Mouse (Mus musculus): Measurements from ENCODE around the gene Slc17a9. TPM values are rescaled to one million over a fixed set of nuclear protein-coding genes. Genes with fewer than 3 reads are reported as not detected.
"Not testable (repeated sequence)": the region's sequence is repeated elsewhere in the genome, so short reads cannot be mapped to it uniquely, and the experiment has no call there.

Gene Slc17a9
- polyA plus RNA-seq, 1 experiment: 197 TPM

- DNase-seq (ENCODE audit: low read depth): no peak
Observed at GRCm38 (mm10) chr2:180710276-180711155, 14.5 kb upstream of the Slc17a9 start.

- DNase-seq (ENCODE audit: low read depth): no peak
Observed at GRCm38 (mm10) chr2:180711527-180711926, 13.5 kb upstream of the Slc17a9 start.

DNA sequence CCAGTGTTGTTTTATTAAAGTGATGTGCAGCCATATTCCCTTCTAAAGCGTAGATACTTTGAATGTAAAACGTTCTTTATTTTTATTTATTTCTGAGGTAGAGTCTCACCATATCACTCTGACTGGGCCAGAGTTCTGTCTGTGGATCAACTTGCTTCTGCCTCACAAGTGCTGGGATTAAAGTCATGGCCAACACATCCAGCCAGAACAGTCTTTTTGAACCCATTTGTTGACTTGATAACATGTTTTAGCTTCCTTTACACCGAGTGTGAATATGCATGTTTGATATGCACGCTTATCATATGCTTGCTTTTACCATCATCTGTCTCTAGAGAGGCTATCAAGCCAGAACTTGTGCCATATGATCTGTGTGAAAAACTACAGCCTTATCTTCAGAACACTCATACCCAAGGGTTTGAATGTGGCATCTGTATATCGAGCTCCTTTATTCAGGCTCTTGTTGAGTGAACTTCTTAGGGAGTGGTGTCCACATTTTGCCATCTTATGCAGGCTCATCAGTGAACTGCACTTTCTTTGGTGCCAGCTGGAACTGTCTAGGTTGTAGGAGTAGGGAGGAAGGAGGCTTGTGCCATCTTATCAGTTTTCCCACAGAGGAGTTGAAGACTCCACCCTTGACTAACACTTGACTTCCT is 12.9 kb upstream of the Slc17a9 start:
- no peak for DNase-seq (ENCODE audit: low read depth)

GRCm38 (mm10) chr2:180722748-180723147 is 2.3 kb upstream of the Slc17a9 start:
- not testable (repeated sequence) for DNase-seq (ENCODE audit: low read depth)

- no peak for DNase-seq (ENCODE audit: low read depth)
Observed at GRCm38 (mm10) chr2:180723865-180724264, 1.2 kb upstream of the Slc17a9 start.

DNA sequence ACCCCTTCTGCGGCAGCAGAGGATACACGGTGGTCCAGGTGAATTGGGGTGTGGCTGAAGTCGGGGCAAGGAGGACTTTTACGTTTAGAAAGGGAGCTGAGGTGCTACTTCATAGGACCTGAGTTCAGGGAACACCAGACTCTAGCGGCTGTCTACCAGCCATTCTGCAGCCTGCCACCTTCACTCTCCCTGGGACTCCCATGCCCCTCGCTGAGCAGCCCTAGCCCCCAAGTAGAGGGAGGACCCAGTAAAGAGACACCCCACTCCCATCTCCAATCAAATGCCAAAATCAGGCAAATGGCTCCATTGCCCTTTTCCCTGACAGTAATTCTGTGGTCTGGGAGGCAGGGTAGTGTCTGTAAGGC is 333 bp downstream of the Slc17a9 start:
- no peak for DNase-seq (ENCODE audit: low read depth)

DNA sequence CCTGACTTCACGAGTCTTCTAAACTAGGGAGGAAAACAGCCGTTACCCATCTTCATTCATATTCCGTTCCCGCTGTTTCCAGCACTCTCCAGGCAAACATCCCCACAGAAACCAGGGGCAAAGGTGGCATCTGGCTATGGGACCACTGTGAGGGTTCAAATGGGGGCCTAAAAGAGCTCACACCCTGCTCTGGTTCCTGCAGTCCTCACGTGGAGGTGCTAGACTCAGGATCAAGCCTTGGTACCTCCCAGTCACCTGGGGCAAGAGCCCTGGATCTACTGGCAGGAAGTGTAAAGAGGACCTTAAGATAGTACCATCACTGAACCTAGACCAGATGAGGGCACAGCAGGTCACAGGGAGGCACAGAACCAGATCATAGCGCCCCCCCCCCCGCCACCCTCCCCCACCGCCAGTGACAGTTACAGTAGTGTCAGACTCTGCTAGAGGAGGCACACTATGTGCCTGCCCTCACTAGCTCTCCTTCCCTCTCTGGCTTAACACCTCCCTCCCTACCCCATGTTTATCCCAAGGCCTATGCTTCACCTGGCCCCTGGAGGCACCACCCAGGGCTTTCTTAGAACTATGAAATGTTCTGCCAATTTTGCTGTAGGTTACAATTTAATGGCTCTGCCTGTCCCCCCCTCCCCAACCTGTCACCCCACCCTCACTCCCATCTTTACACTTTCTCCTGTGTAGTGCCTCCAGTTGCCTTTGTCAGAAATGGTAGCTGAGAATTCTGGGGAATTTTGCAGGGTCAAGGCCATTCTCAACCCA is 980 bp downstream of the Slc17a9 start:
- DNase-seq (ENCODE audit: low read depth): no peak

GRCm38 (mm10) chr2:180726658-180727442 is 1.8 kb downstream of the Slc17a9 start:
- DNase-seq (ENCODE audit: low read depth): no peak

- no peak for DNase-seq (ENCODE audit: low read depth)
Observed at GRCm38 (mm10) chr2:180727613-180728021, 2.6 kb downstream of the Slc17a9 start.

- no peak for DNase-seq (ENCODE audit: low read depth)
Observed at GRCm38 (mm10) chr2:180731036-180731435, 6.0 kb downstream of the Slc17a9 start.

DNA sequence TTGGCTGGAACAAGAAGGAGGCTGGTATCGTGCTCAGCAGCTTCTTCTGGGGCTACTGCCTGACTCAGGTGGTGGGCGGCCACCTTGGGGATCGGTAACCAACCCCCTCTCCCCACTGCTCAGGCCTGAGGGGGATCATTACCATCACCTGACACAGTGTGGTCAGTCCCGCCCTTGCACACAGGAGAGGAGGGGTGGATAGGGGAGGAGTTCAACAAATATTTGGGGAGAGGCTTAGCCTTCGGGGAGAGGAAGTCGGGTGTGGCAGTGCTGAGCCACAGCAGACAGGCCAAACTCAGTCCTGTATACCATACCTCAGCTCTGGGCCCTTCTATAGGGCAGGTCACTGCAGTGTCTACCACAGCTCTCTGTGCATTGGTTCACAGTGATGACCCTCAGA is 6.9 kb downstream of the Slc17a9 start:
- no peak for DNase-seq (ENCODE audit: low read depth)

DNA sequence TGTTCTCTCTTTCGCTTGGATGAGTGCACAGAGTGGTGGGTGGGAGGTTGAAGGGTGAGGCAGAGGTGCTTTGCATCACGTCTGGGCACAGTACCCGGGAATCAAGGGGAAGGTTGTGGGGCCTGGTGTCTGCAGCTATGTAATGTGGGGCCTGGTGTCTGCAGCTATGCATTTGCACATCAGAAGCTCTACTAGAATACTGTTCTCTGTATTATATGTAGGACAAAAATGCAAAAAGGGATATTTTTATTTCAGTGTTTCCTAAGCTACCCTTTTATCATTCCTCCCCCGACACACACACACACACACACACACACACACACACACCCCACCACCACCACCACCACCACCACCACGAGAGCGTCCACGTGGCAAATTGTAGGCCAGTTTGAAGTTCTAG is 10.2 kb downstream of the Slc17a9 start:
- DNase-seq (ENCODE audit: low read depth): no peak

GRCm38 (mm10) chr2:180737984-180738383 is 12.9 kb downstream of the Slc17a9 start:
- no peak for DNase-seq (ENCODE audit: low read depth)

DNA sequence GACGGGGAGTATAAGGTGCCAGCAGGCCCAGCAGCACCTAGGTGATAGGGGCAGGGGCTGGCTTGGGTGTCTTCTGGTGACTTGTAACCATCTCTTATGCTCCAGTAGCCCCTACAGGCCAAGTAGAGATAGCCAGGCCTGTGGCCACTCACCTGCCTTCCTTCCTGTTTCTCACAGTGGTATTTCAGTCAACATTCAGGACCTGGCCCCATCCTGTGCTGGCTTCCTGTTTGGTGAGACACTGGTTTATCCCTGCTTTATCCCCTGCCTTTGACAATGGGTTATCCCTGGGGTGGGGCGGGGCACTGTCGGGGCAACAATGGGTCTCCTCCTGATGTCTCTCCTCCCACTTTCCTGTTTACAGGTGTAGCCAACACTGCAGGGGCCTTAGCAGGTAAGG is 15.3 kb downstream of the Slc17a9 start:
- DNase-seq (ENCODE audit: low read depth): no peak

- no peak for DNase-seq (ENCODE audit: low read depth)
Observed at GRCm38 (mm10) chr2:180741421-180741820, 16.4 kb downstream of the Slc17a9 start.

DNA sequence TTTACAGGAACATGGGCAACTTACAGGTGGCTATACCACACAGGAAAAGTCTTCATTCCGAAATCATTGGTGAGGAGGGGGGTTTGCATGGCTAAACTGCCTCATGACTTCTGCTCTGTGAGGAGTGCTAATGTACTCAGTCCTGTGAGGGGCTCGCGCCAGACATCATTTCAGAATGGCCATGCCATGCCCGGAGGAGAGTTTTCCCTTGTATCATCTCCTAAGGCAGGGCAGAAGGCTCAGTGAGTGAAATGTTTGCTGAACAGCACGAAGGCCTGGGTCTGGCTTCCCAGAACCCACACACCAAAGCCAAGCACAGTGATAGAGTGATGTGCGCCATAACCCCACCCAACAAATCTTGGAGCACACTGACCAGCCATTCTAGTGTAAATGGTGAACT is 17.8 kb downstream of the Slc17a9 start:
- no peak for DNase-seq (ENCODE audit: low read depth)

GRCm38 (mm10) chr2:180743321-180743720 is 18.3 kb downstream of the Slc17a9 start:
- DNase-seq (ENCODE audit: low read depth): no peak

DNA sequence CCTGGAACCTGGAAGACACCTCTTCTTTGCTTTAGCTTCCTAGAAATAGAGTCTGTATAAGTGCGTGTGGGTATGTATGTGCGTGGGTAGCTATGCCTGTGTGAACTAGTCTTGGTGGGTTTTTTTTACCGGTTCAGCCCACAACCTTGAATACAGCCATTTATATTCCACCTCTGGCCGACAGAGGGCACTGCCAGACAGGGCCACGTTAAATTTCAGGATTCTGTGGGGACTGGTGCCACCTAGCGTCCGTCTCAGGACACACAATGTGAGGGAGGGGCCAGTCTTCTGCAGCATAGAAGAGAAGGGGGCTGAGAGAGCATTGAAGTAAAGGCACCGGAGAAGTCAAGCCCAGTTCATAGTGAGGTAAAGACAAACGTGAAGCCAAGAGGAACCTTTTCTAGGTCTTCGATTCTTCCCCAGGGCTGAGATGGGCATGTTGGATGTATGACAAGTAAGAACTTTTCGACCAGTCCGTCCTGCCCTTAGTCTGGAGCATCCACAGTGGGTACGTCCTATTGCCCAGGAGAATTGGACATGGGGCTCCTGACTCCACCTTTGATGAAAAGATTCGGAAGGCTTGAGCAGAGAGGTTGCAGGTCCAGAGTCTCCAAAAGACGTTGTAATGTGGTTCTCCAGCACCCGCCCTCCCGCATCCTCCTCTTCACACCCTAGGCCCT is 20.3 kb downstream of the Slc17a9 start:
- DNase-seq (ENCODE audit: low read depth): no peak

GRCm38 (mm10) chr2:180746569-180747192 is 21.6 kb downstream of the Slc17a9 start:
- no peak for DNase-seq (ENCODE audit: low read depth)

GRCm38 (mm10) chr2:180748904-180749303 is 23.8 kb downstream of the Slc17a9 start:
- DNase-seq (ENCODE audit: low read depth): no peak
